Comparison of ENCODE assay signal across 27 mouse cellular contexts in the genomic region with DNA sequence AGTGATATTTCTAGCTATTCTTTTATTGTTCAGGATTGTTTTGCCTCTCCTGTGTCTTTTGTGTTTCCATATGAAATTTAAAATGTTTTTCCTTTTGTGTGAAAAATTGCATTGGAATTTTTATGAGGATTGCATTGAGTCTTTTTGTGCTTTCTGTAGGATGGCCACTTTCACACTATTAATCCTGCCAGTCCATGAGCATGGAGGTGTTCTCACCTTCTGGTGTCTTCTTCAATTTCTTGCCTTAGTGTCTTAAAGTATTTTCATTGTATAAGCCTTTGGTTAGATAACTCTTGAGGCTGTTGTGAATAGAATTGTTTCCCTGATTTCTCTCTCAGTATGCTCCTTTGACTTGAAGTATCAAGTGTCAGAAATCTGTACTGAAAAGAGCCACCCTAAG.
DNase-seq lines count a peak whose midpoint lies in the region; ATAC-seq and TF ChIP-seq lines count a peak whose summit lies in the region.
"Had no signal": no experiment of that assay in that cellular context is flagged by ENCODE, and none has a peak within 500 bp of the region (broad histone marks: within the 10 kb centered on the region; RNA-seq: fewer than 3 reads in every experiment).

No protein-coding gene starts in this region.

- H3K27ac ChIP-seq in liver, postnatal 0 days (ENCODE audit: low read depth), result no peak overlapping the region
- H3K27ac ChIP-seq: embryonic facial prominence, embryonic 13.5 days; embryonic facial prominence, embryonic 15.5 days; forebrain, embryonic 10.5 days; forebrain, embryonic 12.5 days had no signal

- H3K4me1 ChIP-seq in liver, postnatal 0 days (ENCODE audit: insufficient read depth), result no peaks in the 10 kb centered on the region
- H3K4me1 ChIP-seq: embryonic facial prominence, embryonic 13.5 days; embryonic facial prominence, embryonic 15.5 days; forebrain, embryonic 10.5 days; forebrain, embryonic 12.5 days had no signal

- ATAC-seq in frontal cortex, adult (ENCODE audit: low TSS enrichment), result peak; percentile 32
- ATAC-seq in liver, postnatal 0 days, result no peak
- ATAC-seq: activated CD4-positive, CD25-positive, alpha-beta regulatory T cell, adult 4 months; CD4-positive, CD25-positive, alpha-beta regulatory T cell, adult 4 months; forebrain, embryonic 14.5 days; forebrain, embryonic 16.5 days; Patski had no signal

- no peak for TF ChIP-seq EP300 in liver, postnatal 0 days (IDR thresholded peaks at IDR 0.05; ENCODE audit: low read depth)

- H3K27me3 ChIP-seq in liver, postnatal 0 days (ENCODE audit: insufficient read depth, low read length), result no peaks in the 10 kb centered on the region
- H3K27me3 ChIP-seq: CH12.LX; embryonic facial prominence, embryonic 13.5 days; embryonic facial prominence, embryonic 15.5 days; forebrain, embryonic 12.5 days had no signal

- H3K9ac ChIP-seq in liver, postnatal 0 days (replicated peaks), result no peak overlapping the region
- H3K9ac ChIP-seq: embryonic facial prominence, embryonic 13.5 days; embryonic facial prominence, embryonic 15.5 days; forebrain, embryonic 12.5 days had no signal

- no peak overlapping the region for H3K4me3 ChIP-seq in liver, postnatal 0 days (ENCODE audit: low read depth, low read length)
- H3K4me3 ChIP-seq: embryonic facial prominence, embryonic 13.5 days; embryonic facial prominence, embryonic 15.5 days; erythroblast, embryonic 14.5 days; forebrain, embryonic 10.5 days; forebrain, embryonic 12.5 days had no signal

- no peak for DNase-seq in frontal cortex, postnatal 36 days (ENCODE audit: low spot score in 2 of 2)
- DNase-seq in brain, adult 2 months (ENCODE audit: low read depth, low spot score), result peak; percentile 49
- peak; percentile 50 for DNase-seq in telencephalon, adult 2 months (ENCODE audit: low read depth, low spot score)
- DNase-seq in liver, postnatal 0 days, result no peak
- DNase-seq: adrenal gland, adult 2 months; adrenal gland, postnatal 10 days; adrenal gland, postnatal 25 days; B cell, adult 2 months; cerebellum, adult 11-12 months; cerebellum, adult 2 months; cerebellum, adult 9-10 months; cerebellum, postnatal 10 days; cerebellum, postnatal 25 days; embryo, embryonic 11 days had no signal

- TF ChIP-seq CTCF in liver, postnatal 0 days (IDR thresholded peaks at IDR 0.05; ENCODE audit: low read depth), result no peak

- H3K9me3 ChIP-seq in liver, postnatal 0 days (ENCODE audit: low read length), result no peaks in the 10 kb centered on the region
- H3K9me3 ChIP-seq: embryonic facial prominence, embryonic 13.5 days; embryonic facial prominence, embryonic 15.5 days; forebrain, embryonic 10.5 days; forebrain, embryonic 12.5 days; G1E had no signal

- no peak overlapping the region for H3K4me2 ChIP-seq in liver, postnatal 0 days (ENCODE audit: low read depth, low read length)
- H3K4me2 ChIP-seq: embryonic facial prominence, embryonic 13.5 days; embryonic facial prominence, embryonic 15.5 days; forebrain, embryonic 12.5 days had no signal

- H3K36me3 ChIP-seq in liver, postnatal 0 days (replicated peaks; ENCODE audit: insufficient read depth, low read length), result no peaks in the 10 kb centered on the region
- H3K36me3 ChIP-seq: embryonic facial prominence, embryonic 13.5 days; embryonic facial prominence, embryonic 15.5 days; forebrain, embryonic 10.5 days; forebrain, embryonic 12.5 days; G1E had no signal

Comparison
In these comparisons a context has a peak if more than half of its experiments do, and no peak if none do; other contexts are left out.
1. DNase-seq: peak in brain, adult 2 months (single experiment) and telencephalon, adult 2 months (single experiment); none in frontal cortex, postnatal 36 days (0 of 2) and liver, postnatal 0 days (single experiment).